Mouse (Mus musculus) small intestine, adult 2 months (tissue): ENCODE measurements around the gene Gm7247. TPM values are rescaled to one million over a fixed set of nuclear protein-coding genes. Genes with fewer than 3 reads are reported as not detected.

Experiments used
- H3K27ac ChIP-seq: fragments of 200-500 bp; 2 replicates; pipeline ENCODE4 v1.5.1; 2012; ENCODE audit warnings: low read depth, low read length, control low read depth, inconsistent platforms; ENCODE audit not compliant: insufficient read depth
- H3K27me3 ChIP-seq: fragments of 200-500 bp; 2 replicates; pipeline ENCODE4 v1.6.1; 2012; ENCODE audit warnings: mild to moderate bottlenecking, moderate library complexity, low read length, inconsistent platforms; ENCODE audit not compliant: control insufficient read depth, insufficient read depth
- H3K36me3 ChIP-seq: fragments of 200-500 bp; 2 replicates; pipeline ENCODE4 v1.6.1; 2012; ENCODE audit warnings: mild to moderate bottlenecking, low read length, control low read depth, inconsistent platforms; ENCODE audit not compliant: control insufficient read depth, insufficient read depth
- H3K4me1 ChIP-seq: fragments of 200-500 bp; 2 replicates; pipeline ENCODE4 v1.6.1; 2012; ENCODE audit warnings: low read length, inconsistent platforms, mixed read lengths; ENCODE audit not compliant: control insufficient read depth, insufficient read depth, insufficient read length
- H3K4me3 ChIP-seq: fragments of 200-500 bp; 2 replicates; pipeline ENCODE4 v1.5.1; 2012; ENCODE audit warnings: low read depth, mild to moderate bottlenecking, control low read depth, inconsistent platforms, low read length, moderate library complexity
- CTCF ChIP-seq: fragments of 200-500 bp; IDR thresholded peaks from 2 replicates; pipeline ENCODE4 v1.5.1; 2012; ENCODE audit warnings: low read depth, mild to moderate bottlenecking, control low read depth, inconsistent platforms, low read length, moderate library complexity, mixed read lengths; ENCODE audit not compliant: insufficient replicate concordance, insufficient read length; ENCODE audit errors: extremely low read depth
- POLR2A ChIP-seq: fragments of 200-500 bp; IDR thresholded peaks from 2 replicates; pipeline ENCODE4 v1.6.1; 2012; ENCODE audit warnings: low read depth, mild to moderate bottlenecking, control low read depth, inconsistent platforms, low read length, moderate library complexity
- WGBS: fragments of 180-500 bp; shearing (Covaris S2); methylation state at CpG from one replicate; pipeline ENCODE4 v1.1.7; 2018; 5-methylcytosine and 5-hydroxymethylcytosine counted together
- polyA plus RNA-seq: library from polyadenylated mRNA; depleted of rRNA; stranded (reverse); fragments of >200 nt; gene quantifications from 2 replicates; pipeline ENCODE4 v1.2.3, GENCODE M21; 2012; rRNA removed

Gene Gm7247
- not detected in 2 replicates for polyA plus RNA-seq

DNA sequence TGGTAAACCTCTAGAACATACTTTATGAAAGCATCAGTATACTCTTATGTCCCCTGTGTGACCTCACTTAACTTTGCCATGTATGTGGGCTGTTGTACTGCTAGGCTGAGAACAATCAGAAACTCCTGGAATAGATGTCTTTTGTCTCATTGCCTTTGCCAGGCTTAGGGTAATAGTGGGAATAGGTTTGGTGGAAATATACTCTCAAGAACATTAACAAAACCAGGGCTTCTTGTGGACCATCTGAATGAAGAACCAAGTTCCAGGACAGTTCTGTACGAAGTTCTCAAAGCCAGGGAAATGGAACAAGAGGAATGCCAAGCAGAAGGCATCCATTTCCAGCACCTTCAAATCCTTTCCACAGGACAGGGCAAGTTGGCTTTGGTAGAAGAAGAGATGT lies at the start of gene Gm7247:
TSS of gene Gm7247 (plus strand) at position 301 of the 400 bp plus-strand sequence.
- Histone ChIP-seq H3K4me1 (peaks cover 2% of the 10 kb centered on the region; the same call in 1 of the 2 replicates), H3K27ac (no peak within 1 kb of the TSS), H3K27me3 (peaks cover 7% of the 10 kb centered on the region), H3K36me3 (no peaks in the 10 kb centered on the region), H3K4me3 (no peak within 1 kb of the TSS)
- 78% methylated on average over 1 of the region's 1 CpGs for WGBS
- TF ChIP-seq POLR2A (no peak), CTCF (no peak)

DNA sequence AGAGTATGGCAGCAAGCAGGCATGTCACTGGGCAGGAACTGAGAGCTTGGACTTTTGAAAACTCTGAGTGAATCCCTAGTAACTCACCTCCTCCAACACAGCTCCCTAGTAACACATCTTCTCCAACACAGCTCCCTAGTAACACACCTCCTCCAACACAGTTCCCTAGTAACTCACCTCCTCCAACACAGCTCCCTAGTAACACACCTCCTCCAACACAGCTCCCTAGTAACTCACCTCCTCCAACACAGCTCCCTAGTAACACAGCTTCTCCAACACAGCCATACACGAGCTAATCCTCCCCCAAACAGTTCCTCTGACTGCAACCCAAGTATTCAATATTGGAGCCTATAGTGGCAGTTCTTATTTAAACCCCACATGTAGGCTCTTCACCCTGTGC lies 37.6 kb upstream of the Gm7247 start:
- no peaks in the 10 kb centered on the region for H3K27me3 ChIP-seq
- no peaks in the 10 kb centered on the region for H3K36me3 ChIP-seq
- H3K4me1 ChIP-seq: no peaks in the 10 kb centered on the region
- 30% methylated on average over 1 of the region's 1 CpGs for WGBS
- H3K27ac ChIP-seq: no peak overlapping the region
- no peak overlapping the region for H3K4me3 ChIP-seq
- TF ChIP-seq POLR2A: no peak
- TF ChIP-seq CTCF: no peak

- no peaks in the 10 kb centered on the region for H3K36me3 ChIP-seq
- H3K27ac ChIP-seq: no peak overlapping the region
- H3K27me3 ChIP-seq: no peaks in the 10 kb centered on the region
- no peaks in the 10 kb centered on the region for H3K4me1 ChIP-seq
- H3K4me3 ChIP-seq: no peak overlapping the region
- no peak for TF ChIP-seq CTCF
- TF ChIP-seq POLR2A: no peak
Measured at GRCm38 (mm10) chr14:51346027-51346426, 15.5 kb upstream of the Gm7247 start.

- Histone ChIP-seq H3K27ac (no peak overlapping the region), H3K36me3 (no peaks in the 10 kb centered on the region), H3K27me3 (peaks cover 7% of the 10 kb centered on the region), H3K4me3 (peak overlapping the region; percentile 18; the same call in 1 of the 2 replicates), H3K4me1 (peaks cover 2% of the 10 kb centered on the region; the same call in 1 of the 2 replicates)
- WGBS: 5% methylated on average over 56 of the region's 75 CpGs
- TF ChIP-seq CTCF: no peak
- no peak for TF ChIP-seq POLR2A
Measured at GRCm38 (mm10) chr14:51358111-51358982, 3.2 kb upstream of the Gm7247 start.

DNA sequence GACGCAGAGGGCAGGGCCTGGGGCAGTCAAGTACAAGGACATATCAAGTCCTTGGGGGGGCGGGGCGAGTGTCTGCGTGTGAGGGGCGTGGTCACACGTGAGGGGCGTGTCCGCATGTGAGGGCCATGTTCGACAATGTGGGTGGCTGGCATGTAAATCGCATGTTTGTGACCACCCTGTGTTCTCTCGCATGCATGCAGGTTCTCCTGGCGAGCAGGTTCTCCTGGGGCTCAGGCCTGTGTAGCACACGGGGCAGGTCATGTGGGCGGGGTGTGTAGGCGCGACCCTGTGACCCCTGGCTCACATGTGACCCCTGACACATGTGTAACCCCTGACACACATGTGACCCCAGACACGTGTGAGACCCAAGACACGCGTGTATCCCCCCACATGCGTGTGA lies 21.2 kb downstream of the Gm7247 start:
- Histone ChIP-seq H3K4me3 (no peak overlapping the region), H3K27ac (no peak overlapping the region), H3K4me1 (no peaks in the 10 kb centered on the region), H3K36me3 (no peaks in the 10 kb centered on the region), H3K27me3 (no peaks in the 10 kb centered on the region)
- TF ChIP-seq CTCF (no peak), POLR2A (no peak)
- WGBS: 94% methylated on average over 20 of the region's 20 CpGs

DNA sequence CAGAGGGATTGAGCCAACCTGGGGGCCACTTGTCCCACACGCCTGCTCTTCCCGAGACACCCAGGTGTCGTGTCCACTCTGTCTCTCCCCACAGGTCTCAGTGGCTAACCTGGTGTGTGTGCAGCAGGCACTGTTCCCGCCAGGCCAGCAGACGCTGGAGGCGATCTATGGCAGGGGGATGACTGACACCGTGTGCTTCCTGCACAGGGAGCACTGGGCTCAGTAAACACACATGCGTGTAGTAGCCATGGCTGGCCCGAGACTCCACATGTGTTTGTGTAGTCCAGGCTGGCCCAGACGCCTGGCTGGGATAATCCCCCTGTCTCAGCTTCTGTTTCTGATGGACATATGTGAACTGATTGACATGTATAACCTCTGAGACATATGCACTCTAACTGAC lies 22.8 kb downstream of the Gm7247 start:
- Histone ChIP-seq H3K36me3 (no peaks in the 10 kb centered on the region), H3K4me3 (no peak overlapping the region), H3K27ac (no peak overlapping the region), H3K4me1 (no peaks in the 10 kb centered on the region), H3K27me3 (no peaks in the 10 kb centered on the region)
- WGBS: 97% methylated on average over 10 of the region's 10 CpGs
- TF ChIP-seq POLR2A (no peak), CTCF (no peak)

- 94% methylated on average over 4 of the region's 4 CpGs for WGBS
- TF ChIP-seq CTCF (no peak), POLR2A (no peak)
- Histone ChIP-seq H3K4me1 (no peaks in the 10 kb centered on the region), H3K4me3 (no peak overlapping the region), H3K36me3 (no peaks in the 10 kb centered on the region), H3K27ac (no peak overlapping the region), H3K27me3 (no peaks in the 10 kb centered on the region)
Measured at GRCm38 (mm10) chr14:51385741-51386140, 24.2 kb downstream of the Gm7247 start.

- 95% methylated on average over 8 of the region's 8 CpGs for WGBS
- H3K27me3 ChIP-seq: no peaks in the 10 kb centered on the region
- no peak overlapping the region for H3K27ac ChIP-seq
- H3K4me1 ChIP-seq: no peaks in the 10 kb centered on the region
- no peak overlapping the region for H3K4me3 ChIP-seq
- no peak for TF ChIP-seq CTCF
- TF ChIP-seq POLR2A: no peak
- H3K36me3 ChIP-seq: no peaks in the 10 kb centered on the region
Measured at GRCm38 (mm10) chr14:51387768-51388167, 26.2 kb downstream of the Gm7247 start.
